Comparison of ENCODE assay signal across 28 mouse cellular contexts in the genomic region with DNA sequence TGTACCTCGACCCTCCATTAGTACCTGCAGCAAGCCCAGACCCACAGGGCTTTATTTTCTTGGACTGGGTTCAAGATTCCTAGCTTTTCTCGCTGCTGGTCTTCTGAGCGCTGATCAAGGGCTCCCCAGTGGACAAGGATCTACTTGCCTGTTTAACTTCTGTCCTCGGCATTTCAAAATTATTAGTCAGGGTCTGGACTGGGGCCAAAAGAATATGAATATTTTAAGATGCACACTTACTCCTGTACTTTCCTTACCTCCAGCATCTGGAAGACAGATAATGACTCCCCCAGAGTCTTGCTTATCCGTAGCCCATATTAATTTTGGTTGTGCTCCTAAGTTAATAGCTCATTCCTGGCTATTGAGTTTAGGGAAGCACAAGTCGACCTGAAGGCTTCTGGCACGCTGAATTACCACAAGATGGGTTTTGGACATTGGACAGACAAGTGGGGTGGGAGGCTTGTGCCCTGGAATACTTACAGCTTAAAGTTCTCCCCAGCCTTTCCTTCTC.
DNase-seq lines count a peak whose midpoint lies in the region; ATAC-seq and TF ChIP-seq lines count a peak whose summit lies in the region.
"Had no signal": no experiment of that assay in that cellular context is flagged by ENCODE, and none has a peak within 500 bp of the region (broad histone marks: within the 10 kb centered on the region; RNA-seq: fewer than 3 reads in every experiment).

No protein-coding gene starts in this region.

- DNase-seq in limb, embryonic 10.5 days (ENCODE audit: low spot score), result no peak
- peak; percentile 61 for DNase-seq in 3T3-L1 (ENCODE audit: low read depth, low spot score)
- DNase-seq in NIH3T3 (ENCODE audit: low read depth), result peak; percentile 48
- DNase-seq in limb, embryonic 14.5 days (ENCODE audit: low spot score), result peak; percentile 35
- no peak for DNase-seq in gastrocnemius, postnatal 25 days
- DNase-seq in ovary, adult 18-20 months (ENCODE audit: low spot score), result no peak
- DNase-seq: adrenal gland, adult 8-10 months; adrenal gland, postnatal 14 days; adrenal gland, postnatal 36 days; B cell, adult 2 months; cerebellum, adult 11 months; cerebellum, adult 18-20 months; cerebellum, adult 8-10 months; cerebellum, adult 9-11 months; cerebellum, postnatal 14 days; cerebellum, postnatal 36 days; embryo, embryonic 11 days had no signal

- 0 out of 2 replicates have a peak, but pooled peaks cover 6% of the 10 kb centered on the region for H3K4me1 ChIP-seq in limb, embryonic 13.5 days
- no peaks in the 10 kb centered on the region for H3K4me1 ChIP-seq in limb, embryonic 10.5 days
- 0 out of 2 replicates have a peak, but pooled peaks cover 6% of the 10 kb centered on the region for H3K4me1 ChIP-seq in limb, embryonic 14.5 days (ENCODE audit: control insufficient read depth, insufficient read depth, low read length)
- H3K4me1 ChIP-seq: embryonic facial prominence, embryonic 12.5 days; embryonic facial prominence, embryonic 15.5 days; forebrain, embryonic 10.5 days; forebrain, embryonic 12.5 days had no signal

- WGBS in limb, embryonic 13.5 days, result 51% methylated on average over 7 of the region's 7 CpGs
- 88% methylated on average over 7 of the region's 7 CpGs for WGBS in limb, embryonic 10.5 days
- WGBS in limb, embryonic 14.5 days, result 53% methylated on average over 7 of the region's 7 CpGs

- H3K4me3 ChIP-seq in limb, embryonic 13.5 days, result no peak overlapping the region
- H3K4me3 ChIP-seq in limb, embryonic 10.5 days, result no peak overlapping the region
- H3K4me3 ChIP-seq in limb, embryonic 14.5 days (replicated peaks; ENCODE audit: low read length), result no peak overlapping the region
- H3K4me3 ChIP-seq: embryonic facial prominence, embryonic 12.5 days; embryonic facial prominence, embryonic 15.5 days; erythroblast, embryonic 14.5 days; forebrain, embryonic 10.5 days; forebrain, embryonic 12.5 days had no signal

- no peak overlapping the region for H3K4me2 ChIP-seq in limb, embryonic 13.5 days (replicated peaks)
- no peak overlapping the region for H3K4me2 ChIP-seq in limb, embryonic 14.5 days (replicated peaks; ENCODE audit: low read depth, low read length, severe bottlenecking)
- H3K4me2 ChIP-seq: embryonic facial prominence, embryonic 12.5 days; embryonic facial prominence, embryonic 15.5 days; forebrain, embryonic 12.5 days had no signal

- H3K36me3 ChIP-seq in limb, embryonic 13.5 days, result no peaks in the 10 kb centered on the region
- H3K36me3 ChIP-seq in limb, embryonic 10.5 days, result no peaks in the 10 kb centered on the region
- H3K36me3 ChIP-seq in limb, embryonic 14.5 days (ENCODE audit: control insufficient read depth, insufficient read depth, low read length), result no peaks in the 10 kb centered on the region
- H3K36me3 ChIP-seq: embryonic facial prominence, embryonic 12.5 days; embryonic facial prominence, embryonic 15.5 days; forebrain, embryonic 10.5 days; forebrain, embryonic 12.5 days; G1E had no signal

- no peaks in the 10 kb centered on the region for H3K27me3 ChIP-seq in limb, embryonic 13.5 days
- no peaks in the 10 kb centered on the region for H3K27me3 ChIP-seq in limb, embryonic 10.5 days (ENCODE audit: low read depth, poor library complexity, severe bottlenecking)
- no peaks in the 10 kb centered on the region for H3K27me3 ChIP-seq in limb, embryonic 14.5 days (ENCODE audit: control insufficient read depth, insufficient read depth, low read length)
- H3K27me3 ChIP-seq: CH12.LX; embryonic facial prominence, embryonic 12.5 days; embryonic facial prominence, embryonic 15.5 days; forebrain, embryonic 12.5 days had no signal

- no peak for TF ChIP-seq POLR2A in limb, embryonic 14.5 days (IDR thresholded peaks at IDR 0.05; ENCODE audit: borderline replicate concordance, extremely low read depth, insufficient read depth, insufficient read length)

- H3K9ac ChIP-seq in limb, embryonic 13.5 days, result no peak overlapping the region
- H3K9ac ChIP-seq in limb, embryonic 14.5 days (ENCODE audit: low read depth, low read length, severe bottlenecking), result no peak overlapping the region
- H3K9ac ChIP-seq: embryonic facial prominence, embryonic 12.5 days; embryonic facial prominence, embryonic 15.5 days; forebrain, embryonic 12.5 days had no signal

- peak; percentile 66; the same call in 1 of the 2 replicates for ATAC-seq in limb, embryonic 13.5 days (ENCODE audit: low FRiP score, low read depth)
- peak; percentile 55; the same call in 1 of the 2 replicates for ATAC-seq in limb, embryonic 14.5 days (ENCODE audit: low FRiP score, low read depth)
- ATAC-seq: CD4-positive, CD25-positive, alpha-beta regulatory T cell, adult 4 months; forebrain, embryonic 14.5 days; forebrain, embryonic 16.5 days had no signal

- H3K27ac ChIP-seq in limb, embryonic 13.5 days, result no peak overlapping the region
- no peak overlapping the region for H3K27ac ChIP-seq in limb, embryonic 10.5 days
- no peak overlapping the region for H3K27ac ChIP-seq in limb, embryonic 14.5 days (replicated peaks; ENCODE audit: low read depth, low read length)
- H3K27ac ChIP-seq: embryonic facial prominence, embryonic 12.5 days; embryonic facial prominence, embryonic 15.5 days; forebrain, embryonic 10.5 days; forebrain, embryonic 12.5 days had no signal

- no peaks in the 10 kb centered on the region for H3K9me3 ChIP-seq in limb, embryonic 13.5 days
- H3K9me3 ChIP-seq in limb, embryonic 10.5 days (replicated peaks), result no peaks in the 10 kb centered on the region
- H3K9me3 ChIP-seq in limb, embryonic 14.5 days (ENCODE audit: control insufficient read depth, low read length), result no peaks in the 10 kb centered on the region
- H3K9me3 ChIP-seq: embryonic facial prominence, embryonic 12.5 days; embryonic facial prominence, embryonic 15.5 days; forebrain, embryonic 10.5 days; forebrain, embryonic 12.5 days had no signal

Comparison
In these comparisons a context has a peak if more than half of its experiments do, and no peak if none do; other contexts are left out.
1. DNase-seq: peak in 3T3-L1 (single experiment), NIH3T3 (single experiment) and limb, embryonic 14.5 days (single experiment); none in limb, embryonic 10.5 days (single experiment), gastrocnemius, postnatal 25 days (single experiment) and ovary, adult 18-20 months (single experiment).